Mouse (Mus musculus) liver, embryonic 11.5 days (tissue): ENCODE data around the gene Hsd11b1. TPM values are rescaled to one million over a fixed set of nuclear protein-coding genes. Genes with fewer than 3 reads are reported as not detected.

Source experiments
- ATAC-seq: fragments of 200-750 bp; cut with Nextera tagmentation; replicated peaks from 2 replicates; pipeline ENCODE4 v1.8.0; 2017; ENCODE audit warnings: moderate number of reproducible peaks, mild to moderate bottlenecking, moderate TSS enrichment, moderate library complexity; ENCODE audit not compliant: low FRiP score
- DNase-seq: peaks from one replicate; pipeline ENCODE4 v3.0.0-alpha.2; 2017; ENCODE audit warnings: low spot score
- H3K27ac ChIP-seq: fragments of 300-500 bp; sonication (generic); 2 replicates; pipeline ENCODE4 v1.5.1; 2014; ENCODE audit warnings: mild to moderate bottlenecking, low read depth, low read length, control low read depth
- H3K27me3 ChIP-seq: fragments of 300-500 bp; sonication (generic); replicated peaks from 2 replicates; pipeline ENCODE4 v1.6.1; 2014; ENCODE audit warnings: low read length, mixed read lengths; ENCODE audit not compliant: control insufficient read depth, insufficient read depth
- H3K36me3 ChIP-seq: fragments of 300-500 bp; sonication (generic); 2 replicates; pipeline ENCODE4 v1.6.1; 2014; ENCODE audit warnings: mild to moderate bottlenecking, low read length, moderate library complexity, mixed read lengths; ENCODE audit not compliant: control insufficient read depth, insufficient read depth
- H3K4me1 ChIP-seq: fragments of 300-500 bp; sonication (generic); replicated peaks from 2 replicates; pipeline ENCODE4 v1.6.1; 2014; ENCODE audit warnings: low read length, mixed read lengths; ENCODE audit not compliant: control insufficient read depth, insufficient read depth
- H3K4me2 ChIP-seq: fragments of 300-500 bp; sonication (generic); 2 replicates; pipeline ENCODE4 v1.6.1; 2014; ENCODE audit warnings: mild to moderate bottlenecking, control low read depth, moderate library complexity
- H3K4me3 ChIP-seq: fragments of 300-500 bp; sonication (generic); 2 replicates; pipeline ENCODE4 v1.5.1; 2014; ENCODE audit warnings: low read depth, low read length, control low read depth
- H3K9ac ChIP-seq: fragments of 300-500 bp; sonication (generic); 2 replicates; pipeline ENCODE4 v1.6.1; 2014; ENCODE audit warnings: low read depth, low read length, control low read depth
- H3K9me3 ChIP-seq: fragments of 300-500 bp; sonication (generic); 2 replicates; pipeline ENCODE4 v1.6.1; 2016; ENCODE audit warnings: low read length, inconsistent platforms, mixed read lengths; ENCODE audit not compliant: control insufficient read depth
- WGBS: fragments of 180-500 bp; shearing (Covaris S2); extraction: QIAGEN DNeasy Blood & Tissue Kit; methylation state at CpG from one replicate; pipeline ENCODE4 v1.1.7; 2014; 5-methylcytosine and 5-hydroxymethylcytosine counted together
- polyA plus RNA-seq: library from polyadenylated mRNA; unstranded; fragments of >200 nt; fragmentation: Nextera tagmentation; extraction: Ambion mirVana; gene quantifications from 2 replicates; pipeline ENCODE4 v1.2.1, GENCODE M21; 2014

Gene Hsd11b1
- polyA plus RNA-seq, 1 experiment from 2014 or later: 1.1 TPM

DNA sequence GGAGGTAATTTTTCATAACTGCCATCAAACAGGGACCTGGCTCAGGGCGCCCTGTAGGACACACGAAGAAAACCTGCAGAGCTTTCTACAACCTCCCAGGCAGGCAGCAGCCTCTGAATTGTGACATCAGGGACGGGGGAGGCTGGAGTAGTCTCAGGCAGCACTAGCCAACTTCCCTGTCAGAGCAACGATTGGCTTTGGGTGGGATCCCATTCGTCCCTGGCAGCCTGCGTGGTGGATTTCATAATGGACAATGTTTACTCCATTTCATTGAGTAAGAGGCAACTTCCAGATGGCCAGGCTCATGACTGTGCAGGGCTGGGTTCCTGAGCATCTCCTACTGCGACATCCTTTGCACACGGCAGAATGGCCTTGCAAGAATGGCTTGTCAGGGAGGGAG lies 21.6 kb downstream of the Hsd11b1 start:
- no peak for ATAC-seq

DNA sequence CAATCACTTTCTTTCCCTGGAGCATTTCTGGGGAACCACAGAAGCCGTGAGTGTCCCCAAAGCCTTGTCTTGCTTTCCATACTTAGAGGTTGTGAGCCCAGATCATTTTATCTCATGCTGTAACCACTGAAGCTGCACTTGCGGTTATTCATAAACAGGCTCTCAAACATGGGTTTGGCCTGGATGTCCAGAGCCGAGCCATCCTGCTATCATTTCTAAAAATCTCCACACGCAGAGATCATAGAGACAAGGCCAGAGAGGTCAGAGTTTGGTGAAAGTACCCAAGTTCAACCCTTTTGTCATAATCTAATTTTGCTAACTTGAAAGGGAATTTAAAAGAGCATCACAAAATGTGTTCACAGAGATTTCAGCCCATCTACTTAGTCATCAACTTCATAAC lies 22.4 kb downstream of the Hsd11b1 start:
- Histone ChIP-seq H3K9ac (no peak overlapping the region), H3K4me2 (no peak overlapping the region), H3K4me1 (no peaks in the 10 kb centered on the region), H3K36me3 (no peaks in the 10 kb centered on the region), H3K27me3 (no peaks in the 10 kb centered on the region), H3K4me3 (no peak overlapping the region), H3K9me3 (no peaks in the 10 kb centered on the region), H3K27ac (no peak overlapping the region)
- WGBS: 83% methylated on average over 4 of the region's 4 CpGs
- ATAC-seq (no peak), DNase-seq (no peak)

More for the DNA sequence above, 21.6 kb downstream of the Hsd11b1 start:
- no peak for DNase-seq
- Histone ChIP-seq H3K4me1 (no peaks in the 10 kb centered on the region), H3K36me3 (no peaks in the 10 kb centered on the region), H3K9ac (no peak overlapping the region), H3K27ac (no peak overlapping the region), H3K27me3 (no peaks in the 10 kb centered on the region), H3K4me3 (no peak overlapping the region), H3K9me3 (no peaks in the 10 kb centered on the region), H3K4me2 (no peak overlapping the region)
- WGBS: 68% methylated on average over 8 of the region's 8 CpGs

DNA sequence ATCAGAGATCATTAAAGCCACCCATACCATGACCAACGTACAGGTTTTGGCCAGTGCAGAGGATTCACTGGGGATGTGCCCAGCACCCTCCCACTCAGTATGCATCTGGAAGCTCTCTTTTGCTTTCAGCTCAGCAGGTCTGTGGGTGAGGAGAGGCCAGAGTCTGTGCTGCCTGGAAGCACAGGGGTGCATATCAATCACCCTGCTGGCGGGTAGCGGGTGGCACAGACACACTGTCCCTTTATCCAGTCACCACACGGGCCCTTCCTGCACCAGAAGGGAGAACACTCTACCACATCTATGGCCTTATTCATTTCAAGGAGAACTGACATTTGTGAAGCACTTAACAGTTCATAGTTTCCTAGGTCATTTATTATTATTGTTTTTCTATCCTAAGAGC lies 25.4 kb downstream of the Hsd11b1 start:
- Histone ChIP-seq H3K4me3 (no peak overlapping the region), H3K9me3 (no peaks in the 10 kb centered on the region), H3K27me3 (no peaks in the 10 kb centered on the region), H3K4me1 (no peaks in the 10 kb centered on the region), H3K27ac (no peak overlapping the region), H3K4me2 (no peak overlapping the region), H3K36me3 (no peaks in the 10 kb centered on the region), H3K9ac (no peak overlapping the region)
- 53% methylated on average over 4 of the region's 4 CpGs for WGBS
- DNase-seq (no peak), ATAC-seq (no peak)

DNA sequence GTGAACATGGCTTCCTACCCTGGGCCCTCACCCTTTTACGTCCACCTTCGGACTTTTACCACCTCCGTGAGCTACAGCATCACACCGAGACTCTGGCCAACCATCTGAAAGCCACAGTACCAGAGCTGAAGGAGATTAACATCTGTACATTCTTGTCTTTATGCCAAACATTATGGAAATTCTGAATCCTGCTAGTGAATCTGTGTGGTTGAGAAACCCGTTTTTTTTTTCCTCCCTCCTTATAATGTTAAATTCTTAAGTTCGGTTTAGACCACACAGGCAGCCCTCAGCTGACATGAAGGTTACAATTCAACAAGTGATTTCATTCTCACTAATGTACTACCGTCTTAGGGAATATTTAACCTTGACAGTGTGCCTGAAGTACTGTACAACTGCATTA lies 28.9 kb downstream of the Hsd11b1 start:
- WGBS: 87% methylated on average over 7 of the region's 7 CpGs
- no peak overlapping the region for H3K9ac ChIP-seq
- ATAC-seq: no peak

DNA sequence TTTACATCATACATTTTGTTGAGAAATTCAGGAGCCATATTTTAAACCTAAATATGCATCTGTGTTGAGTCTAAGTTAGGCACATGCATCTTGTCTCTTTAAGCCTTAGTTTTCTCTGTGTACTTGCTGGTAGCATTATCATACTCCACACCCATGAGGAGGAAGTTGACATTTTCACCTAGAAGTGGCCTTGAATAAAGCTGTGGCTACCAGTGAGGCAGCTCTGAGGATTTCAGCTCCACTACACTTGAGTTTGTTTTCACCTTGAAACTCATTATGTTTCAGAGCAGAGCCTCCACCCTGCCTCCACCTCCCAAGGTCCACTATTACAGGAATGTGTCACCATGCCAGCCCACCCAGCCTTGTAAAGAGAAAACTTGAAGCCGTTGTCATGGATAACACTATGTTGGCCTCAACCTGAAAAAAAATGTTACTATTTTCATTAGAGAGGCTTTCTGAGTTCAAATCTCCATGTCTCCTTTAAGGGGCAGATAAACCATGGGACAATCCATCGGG lies 29.7 kb downstream of the Hsd11b1 start:
- no peak overlapping the region for H3K4me2 ChIP-seq
- no peaks in the 10 kb centered on the region for H3K9me3 ChIP-seq
- H3K9ac ChIP-seq: no peak overlapping the region
- no peaks in the 10 kb centered on the region for H3K4me1 ChIP-seq
- no peaks in the 10 kb centered on the region for H3K27me3 ChIP-seq
- 93% methylated on average over 2 of the region's 2 CpGs for WGBS
- DNase-seq (no peak), ATAC-seq (no peak)
- no peak overlapping the region for H3K4me3 ChIP-seq
- no peaks in the 10 kb centered on the region for H3K36me3 ChIP-seq
- H3K27ac ChIP-seq: no peak overlapping the region

More for the DNA sequence above, 28.9 kb downstream of the Hsd11b1 start:
- DNase-seq: no peak
- no peaks in the 10 kb centered on the region for H3K27me3 ChIP-seq
- no peaks in the 10 kb centered on the region for H3K4me1 ChIP-seq
- no peak overlapping the region for H3K4me2 ChIP-seq
- H3K9me3 ChIP-seq: no peaks in the 10 kb centered on the region
- no peak overlapping the region for H3K4me3 ChIP-seq
- no peak overlapping the region for H3K27ac ChIP-seq
- H3K36me3 ChIP-seq: no peaks in the 10 kb centered on the region

DNA sequence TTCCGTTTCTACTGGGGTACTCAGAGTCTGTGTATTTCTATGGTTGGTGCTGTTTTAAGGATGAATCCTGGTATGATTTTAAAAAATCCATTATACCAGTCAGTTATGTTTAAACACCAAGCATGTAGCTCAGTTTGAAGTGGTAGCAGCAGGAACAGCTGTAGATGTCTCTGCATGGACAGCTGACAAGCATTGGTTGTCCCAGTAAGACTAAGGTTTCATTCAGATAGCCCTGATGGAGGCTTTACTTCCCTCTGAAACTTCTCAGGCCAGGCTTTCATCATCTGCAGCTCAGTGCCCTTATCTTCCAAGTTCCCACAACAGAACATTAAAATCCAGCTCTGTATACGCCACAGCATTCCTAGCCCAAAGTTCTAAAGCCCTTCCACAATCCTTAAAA lies 31.1 kb downstream of the Hsd11b1 start:
- ATAC-seq: no peak
- Histone ChIP-seq H3K27ac (no peak overlapping the region), H3K27me3 (no peaks in the 10 kb centered on the region), H3K36me3 (no peaks in the 10 kb centered on the region), H3K4me3 (no peak overlapping the region), H3K4me1 (no peaks in the 10 kb centered on the region), H3K9ac (no peak overlapping the region), H3K9me3 (no peaks in the 10 kb centered on the region), H3K4me2 (no peak overlapping the region)
- WGBS: 80% methylated on average over 2 of the region's 2 CpGs
- no peak for DNase-seq

DNA sequence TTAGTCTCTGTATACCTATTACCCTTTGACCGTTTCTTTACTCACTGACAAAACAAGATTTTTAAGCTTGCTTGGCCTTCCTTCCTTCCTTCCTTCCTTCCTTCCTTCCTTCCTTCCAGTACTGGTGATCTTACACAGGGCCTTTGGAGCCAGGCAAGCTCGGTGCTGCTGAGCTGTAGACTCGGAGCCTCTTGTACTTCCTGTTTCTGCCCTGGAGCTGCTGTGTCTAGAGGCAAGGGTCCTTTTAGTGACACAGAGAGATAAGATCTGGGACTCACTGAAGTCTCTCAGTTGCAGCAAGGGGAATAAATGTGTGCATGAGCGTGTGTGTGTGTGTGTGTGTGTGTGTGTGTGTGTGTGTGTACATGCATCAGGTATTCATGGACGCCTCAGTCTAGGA lies 32.9 kb downstream of the Hsd11b1 start:
- Histone ChIP-seq H3K36me3 (no peaks in the 10 kb centered on the region), H3K27ac (no peak overlapping the region), H3K4me1 (no peaks in the 10 kb centered on the region), H3K9me3 (no peaks in the 10 kb centered on the region), H3K4me3 (no peak overlapping the region), H3K9ac (no peak overlapping the region), H3K4me2 (no peak overlapping the region), H3K27me3 (no peaks in the 10 kb centered on the region)
- 0 out of 2 replicates have a peak, but pooled peaks have one; percentile 26 for ATAC-seq
- 40% methylated on average over 5 of the region's 5 CpGs for WGBS
- no peak for DNase-seq

DNA sequence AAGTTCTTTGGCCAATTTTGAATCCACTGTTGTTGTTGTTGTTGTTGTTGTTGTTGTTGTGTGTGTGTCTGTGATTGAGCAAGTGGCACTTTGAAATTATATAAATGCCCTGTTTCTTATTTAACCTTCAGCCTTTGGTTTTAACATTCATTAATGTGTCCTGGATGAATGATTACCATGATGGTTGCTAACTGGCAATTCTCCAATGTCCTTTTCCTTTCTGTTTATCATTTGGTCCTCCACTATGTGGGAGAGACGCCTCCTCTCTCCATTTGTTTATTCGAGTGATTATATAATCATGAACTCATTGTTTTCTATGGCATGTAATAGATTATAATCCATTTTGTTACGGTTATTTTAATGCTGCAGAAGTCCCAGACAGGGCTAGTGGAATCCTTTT lies 33.3 kb downstream of the Hsd11b1 start:
- H3K27me3 ChIP-seq: no peaks in the 10 kb centered on the region
- H3K9ac ChIP-seq: no peak overlapping the region
- no peak overlapping the region for H3K4me2 ChIP-seq
- DNase-seq: no peak
- no peaks in the 10 kb centered on the region for H3K9me3 ChIP-seq
- ATAC-seq: no peak
- no peaks in the 10 kb centered on the region for H3K4me1 ChIP-seq
- no peak overlapping the region for H3K27ac ChIP-seq
- H3K36me3 ChIP-seq: no peaks in the 10 kb centered on the region
- no peak overlapping the region for H3K4me3 ChIP-seq
- 69% methylated on average over 3 of the region's 3 CpGs for WGBS

DNA sequence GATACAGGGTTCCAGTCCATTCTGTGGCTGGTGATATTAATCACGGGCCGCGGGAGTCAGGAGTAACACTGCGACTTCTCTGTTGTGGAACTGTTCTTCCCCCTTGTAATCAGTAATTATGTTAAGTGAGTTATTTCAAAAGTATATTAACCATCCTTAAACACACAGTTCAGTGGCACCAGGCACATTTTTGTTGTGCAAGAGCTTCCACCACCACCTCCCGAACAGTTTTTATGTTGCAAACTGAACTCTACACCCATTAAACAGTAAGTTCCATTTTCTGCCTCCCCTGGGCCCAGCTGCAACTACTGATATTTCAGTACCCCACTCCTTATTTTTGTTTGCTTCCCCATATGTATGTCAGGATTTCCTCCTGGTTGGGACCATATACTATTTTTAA lies 34.3 kb downstream of the Hsd11b1 start:
- no peak overlapping the region for H3K4me3 ChIP-seq
- no peaks in the 10 kb centered on the region for H3K27me3 ChIP-seq
- WGBS: 89% methylated on average over 5 of the region's 5 CpGs
- H3K4me2 ChIP-seq: no peak overlapping the region
- H3K36me3 ChIP-seq: no peaks in the 10 kb centered on the region
- H3K9ac ChIP-seq: no peak overlapping the region
- H3K9me3 ChIP-seq: no peaks in the 10 kb centered on the region
- no peak for DNase-seq
- H3K4me1 ChIP-seq: no peaks in the 10 kb centered on the region
- no peak overlapping the region for H3K27ac ChIP-seq
- no peak for ATAC-seq
